Mouse (Mus musculus) brain, embryonic 14.5 days (tissue): ENCODE data around the gene Dctn3.
"Not testable (repeated sequence)": the region's sequence is repeated elsewhere in the genome, so short reads cannot be mapped to it uniquely, and the experiment has no call there.

Source experiments
- CTCF ChIP-seq: fragments of 200-500 bp; IDR thresholded peaks from 2 replicates; pipeline ENCODE4 v1.5.1; 2012; ENCODE audit warnings: inconsistent platforms, mild to moderate bottlenecking, moderate library complexity, borderline replicate concordance; ENCODE audit not compliant: insufficient read depth, insufficient read length; ENCODE audit errors: extremely low read depth
- POLR2A ChIP-seq: fragments of 200-500 bp; IDR thresholded peaks from 2 replicates; pipeline ENCODE4 v1.6.1; 2012; ENCODE audit warnings: mild to moderate bottlenecking, inconsistent platforms, borderline replicate concordance; ENCODE audit not compliant: poor library complexity, insufficient read depth, insufficient read length, severe bottlenecking; ENCODE audit errors: extremely low read depth

- not testable (repeated sequence) for TF ChIP-seq POLR2A, CTCF
Observed at GRCm38 (mm10) chr4:41699783-41700182, 23.2 kb downstream of the Dctn3 start, which contains the start of gene Il11ra1.
